Mouse (Mus musculus) CH12.LX (cell line): ENCODE measurements at regions not wholly inside any gene's neighbourhood (a gene's known extent, or its start where the extent isn't known, plus 50 kb on each side); places are given as distances from the start of the nearest gene placed in this dataset.

Experiments
- DNase-seq: peaks from one replicate; pipeline ENCODE4 v3.0.0-alpha.2; 2013; ENCODE audit errors: extremely low read depth
- H3K27ac ChIP-seq: 2 replicates; pipeline ENCODE4 v1.5.1; 2012; ENCODE audit warnings: low read depth, mild to moderate bottlenecking, control low read depth, moderate library complexity; ENCODE audit not compliant: insufficient read depth
- H3K27me3 ChIP-seq: replicated peaks from 2 replicates; pipeline ENCODE3; 2012; ENCODE audit warnings: inconsistent platforms
- H3K36me3 ChIP-seq, 2 experiments: replicated peaks in 1 of 2; 2 replicates each; pipeline versions ENCODE3 to v1.6.1; 2012; ENCODE audit warnings: inconsistent platforms in 1 of 2, low read length in 1 of 2, mild to moderate bottlenecking in 1 of 2, mixed read lengths in 1 of 2, moderate library complexity in 1 of 2; ENCODE audit not compliant: control insufficient read depth in 1 of 2, insufficient read depth in 1 of 2
- H3K4me1 ChIP-seq, 2 experiments: 2 replicates each; pipeline ENCODE4 v1.6.1; 2012; ENCODE audit warnings: inconsistent platforms in 1 of 2, moderate library complexity in 1 of 2; ENCODE audit not compliant: insufficient read depth in 2 of 2, control insufficient read depth in 1 of 2
- H3K4me2 ChIP-seq: 2 replicates; pipeline ENCODE4 v1.6.1; 2012; ENCODE audit warnings: low read depth, mild to moderate bottlenecking, control low read depth; ENCODE audit not compliant: poor library complexity, insufficient read depth, severe bottlenecking
- H3K4me3 ChIP-seq, 3 experiments: fragments of 150-350 bp in 1 of 3; sonication (generic) in 1 of 3; replicated peaks in 1 of 3; 2 replicates each; pipeline versions ENCODE3 to v1.5.1; 2011 to 2012; ENCODE audit warnings: low read depth in 2 of 3, low read length in 2 of 3, mild to moderate bottlenecking in 2 of 3, moderate library complexity in 2 of 3, control low read depth in 1 of 3, improper control_type of control experiment in 1 of 3, inconsistent platforms in 1 of 3, mixed read lengths in 1 of 3; ENCODE audit not compliant: poor library complexity in 1 of 3
- H3K79me2 ChIP-seq: replicated peaks from 2 replicates; pipeline ENCODE4 v1.6.1; 2012; ENCODE audit warnings: mild to moderate bottlenecking, moderate library complexity; ENCODE audit not compliant: control insufficient read depth, poor library complexity, insufficient read depth, severe bottlenecking; ENCODE audit errors: extremely low read depth
- H3K9ac ChIP-seq: 2 replicates; pipeline ENCODE4 v1.6.1; 2012; ENCODE audit warnings: low read depth, mild to moderate bottlenecking, control low read depth, moderate library complexity; ENCODE audit not compliant: insufficient read depth
- H3K9me3 ChIP-seq: replicated peaks from 2 replicates; pipeline ENCODE3; 2012; ENCODE audit warnings: low read length, inconsistent platforms, mixed read lengths
- BHLHE40 ChIP-seq: IDR thresholded peaks from 2 replicates; pipeline ENCODE4 v1.6.1; 2011; ENCODE audit warnings: mild to moderate bottlenecking, low read depth, low read length, improper control_type of control experiment
- ETS1 ChIP-seq: conservative IDR thresholded peaks from 2 replicates; pipeline ENCODE4 v1.6.1; 2012; ENCODE audit warnings: low read depth, mild to moderate bottlenecking, inconsistent platforms, low read length, improper control_type of control experiment, moderate library complexity
- GABPA ChIP-seq: IDR thresholded peaks from 2 replicates; pipeline ENCODE4 v1.6.1; 2012; ENCODE audit warnings: low read depth, low read length, improper control_type of control experiment, inconsistent platforms; ENCODE audit not compliant: insufficient replicate concordance
- HCFC1 ChIP-seq: IDR thresholded peaks from 2 replicates; pipeline ENCODE4 v1.6.1; 2012; ENCODE audit warnings: low read depth, mild to moderate bottlenecking, inconsistent platforms, low read length, improper control_type of control experiment
- IRF4 ChIP-seq: IDR thresholded peaks from 2 replicates; pipeline ENCODE4 v1.6.1; 2014; ENCODE audit warnings: low read depth, mild to moderate bottlenecking, inconsistent platforms, low read length, improper control_type of control experiment
- MAZ ChIP-seq: IDR thresholded peaks from 2 replicates; pipeline ENCODE4 v1.6.1; 2012; ENCODE audit warnings: low read depth, mild to moderate bottlenecking, inconsistent platforms, low read length, improper control_type of control experiment, moderate library complexity
- MYC ChIP-seq: IDR thresholded peaks from 2 replicates; pipeline ENCODE4 v1.6.1; 2011; ENCODE audit warnings: low read depth, mild to moderate bottlenecking, improper control_type of control experiment, low read length
- NELFE ChIP-seq: IDR thresholded peaks from 2 replicates; pipeline ENCODE4 v1.6.1; 2011; ENCODE audit warnings: low read depth, low read length, improper control_type of control experiment
- RCOR1 ChIP-seq: conservative IDR thresholded peaks from 2 replicates; pipeline ENCODE4 v1.6.1; 2012; ENCODE audit warnings: low read depth, mild to moderate bottlenecking, inconsistent platforms, low read length, improper control_type of control experiment
- SMC3 ChIP-seq: IDR thresholded peaks from 2 replicates; pipeline ENCODE4 v1.6.1; 2011; ENCODE audit warnings: low read depth, low read length, improper control_type of control experiment
- TBP ChIP-seq: conservative IDR thresholded peaks from 2 replicates; pipeline ENCODE4 v1.6.1; 2011; ENCODE audit warnings: low read depth, low read length, improper control_type of control experiment
- UBTF ChIP-seq: IDR thresholded peaks from 2 replicates; pipeline ENCODE4 v1.6.1; 2012; ENCODE audit warnings: low read depth, mild to moderate bottlenecking, inconsistent platforms, low read length, improper control_type of control experiment, moderate library complexity
- USF1 ChIP-seq: IDR thresholded peaks from 2 replicates; pipeline ENCODE4 v1.6.1; 2014; ENCODE audit warnings: low read depth, mild to moderate bottlenecking, inconsistent platforms, low read length, improper control_type of control experiment
- ZC3H11A ChIP-seq: IDR thresholded peaks from 2 replicates; pipeline ENCODE4 v1.6.1; 2012; ENCODE audit warnings: low read depth, mild to moderate bottlenecking, inconsistent platforms, low read length, improper control_type of control experiment
- ZKSCAN1 ChIP-seq: IDR thresholded peaks from 2 replicates; pipeline ENCODE4 v1.6.1; 2012; ENCODE audit warnings: low read depth, inconsistent platforms, low read length, improper control_type of control experiment, borderline replicate concordance
- ZMIZ1 ChIP-seq: IDR thresholded peaks from 2 replicates; pipeline ENCODE4 v1.6.1; 2012; ENCODE audit warnings: low read depth, mild to moderate bottlenecking, inconsistent platforms, low read length, improper control_type of control experiment
- ZNF384 ChIP-seq: IDR thresholded peaks from 2 replicates; pipeline ENCODE4 v1.6.1; 2012; ENCODE audit warnings: low read depth, low read length, improper control_type of control experiment, inconsistent platforms
- dilution Hi-C: fragments of 300-500 bp; cut with MboI; formaldehyde crosslinking; loops from 2 replicates; pipeline ENCODE4 v1.14.3; 2020; ENCODE audit warnings: low sequenced_read_pairs; ENCODE audit not compliant: extremely low pct_unique_long_range_greater_than_20kb, extremely low pct_ligation_motif_present
- in situ Hi-C: fragments of 300-500 bp; cut with MboI; formaldehyde crosslinking; loops from 3 replicates; pipeline ENCODE4 v1.14.3; 2019; ENCODE audit warnings: low sequenced_read_pairs, low pct_ligation_motif_present, low pct_unique_long_range_greater_than_20kb, mixed read lengths

- in situ Hi-C loops = no loop called here
- H3K36me3 ChIP-seq = no peaks in the 10 kb centered on the region
- no peaks in the 10 kb centered on the region for H3K4me1 ChIP-seq
- no peak overlapping the region for H3K9ac ChIP-seq
- no peaks in the 10 kb centered on the region for H3K79me2 ChIP-seq
- DNase-seq = no peak
- dilution Hi-C loops = no loop called here
- no peak overlapping the region for H3K4me2 ChIP-seq
- H3K9me3 ChIP-seq = no peaks in the 10 kb centered on the region
- no peak overlapping the region for H3K4me3 ChIP-seq
- no peak overlapping the region for H3K27ac ChIP-seq
- no peaks in the 10 kb centered on the region for H3K27me3 ChIP-seq
- no peak for TF ChIP-seq TBP
- TF ChIP-seq NELFE = no peak
- TF ChIP-seq HCFC1 = no peak
- TF ChIP-seq MYC = no peak
- no peak for TF ChIP-seq ZMIZ1
- no peak for TF ChIP-seq ZC3H11A
- no peak for TF ChIP-seq BHLHE40
- TF ChIP-seq RCOR1 = no peak
- no peak for TF ChIP-seq ZKSCAN1
- TF ChIP-seq USF1 = no peak
- TF ChIP-seq SMC3 = no peak
Measured at GRCm38 (mm10) chr7:89070030-89070429, 334.0 kb downstream of the Tmem135 start.

GRCm38 (mm10) chr7:89064462-89064861 is 339.6 kb downstream of the Tmem135 start:
- Histone ChIP-seq H3K27ac (no peak overlapping the region), H3K36me3 (no peaks in the 10 kb centered on the region)
- TF ChIP-seq UBTF (no peak), GABPA (no peak), MAZ (no peak), ETS1 (no peak), MYC (no peak), IRF4 (no peak), HCFC1 (no peak), NELFE (no peak), ZNF384 (no peak), USF1 (no peak)
- TF ChIP-seq, all 38 proteins: peak for 0
- in situ Hi-C loops = no loop called here
- no peaks in the 10 kb centered on the region for H3K4me1 ChIP-seq
- DNase-seq = no peak
- H3K4me3 ChIP-seq = no peak overlapping the region
- H3K79me2 ChIP-seq = no peaks in the 10 kb centered on the region
- H3K27me3 ChIP-seq = no peaks in the 10 kb centered on the region
- H3K9ac ChIP-seq = no peak overlapping the region
- no peak overlapping the region for H3K4me2 ChIP-seq
- no peaks in the 10 kb centered on the region for H3K9me3 ChIP-seq
- dilution Hi-C loops = no loop called here
